Mouse (Mus musculus) megakaryocyte progenitor cell, adult 5-6 weeks (primary cell): ENCODE results near the gene Chpf2. TPM values are rescaled to one million over a fixed set of nuclear protein-coding genes. Genes with fewer than 3 reads are reported as not detected.
A peak's percentile ranks its signal among the peaks of the same experiment; 100 is the strongest.

Source experiments
- ATAC-seq: replicated peaks from 2 replicates; pipeline ENCODE4 v1.8.0; 2016; ENCODE audit warnings: mild to moderate bottlenecking, moderate TSS enrichment, inconsistent platforms; ENCODE audit not compliant: poor library complexity
- total RNA-seq, 2 experiments: library from RNA; stranded (forward) in 1 of 2; stranded (reverse) in 1 of 2; fragments of 157-497, 149-512 nt in 1 of 2; fragments of 200-1000 nt in 1 of 2; gene quantifications; 2 replicates each; pipeline versions ENCODE4 v1.2.3 to v1.2.4; 2015 to 2017

The Chpf2 gene
- total RNA-seq, 2 experiments from 2014 or later: 4.7 to 12.4 TPM

DNA sequence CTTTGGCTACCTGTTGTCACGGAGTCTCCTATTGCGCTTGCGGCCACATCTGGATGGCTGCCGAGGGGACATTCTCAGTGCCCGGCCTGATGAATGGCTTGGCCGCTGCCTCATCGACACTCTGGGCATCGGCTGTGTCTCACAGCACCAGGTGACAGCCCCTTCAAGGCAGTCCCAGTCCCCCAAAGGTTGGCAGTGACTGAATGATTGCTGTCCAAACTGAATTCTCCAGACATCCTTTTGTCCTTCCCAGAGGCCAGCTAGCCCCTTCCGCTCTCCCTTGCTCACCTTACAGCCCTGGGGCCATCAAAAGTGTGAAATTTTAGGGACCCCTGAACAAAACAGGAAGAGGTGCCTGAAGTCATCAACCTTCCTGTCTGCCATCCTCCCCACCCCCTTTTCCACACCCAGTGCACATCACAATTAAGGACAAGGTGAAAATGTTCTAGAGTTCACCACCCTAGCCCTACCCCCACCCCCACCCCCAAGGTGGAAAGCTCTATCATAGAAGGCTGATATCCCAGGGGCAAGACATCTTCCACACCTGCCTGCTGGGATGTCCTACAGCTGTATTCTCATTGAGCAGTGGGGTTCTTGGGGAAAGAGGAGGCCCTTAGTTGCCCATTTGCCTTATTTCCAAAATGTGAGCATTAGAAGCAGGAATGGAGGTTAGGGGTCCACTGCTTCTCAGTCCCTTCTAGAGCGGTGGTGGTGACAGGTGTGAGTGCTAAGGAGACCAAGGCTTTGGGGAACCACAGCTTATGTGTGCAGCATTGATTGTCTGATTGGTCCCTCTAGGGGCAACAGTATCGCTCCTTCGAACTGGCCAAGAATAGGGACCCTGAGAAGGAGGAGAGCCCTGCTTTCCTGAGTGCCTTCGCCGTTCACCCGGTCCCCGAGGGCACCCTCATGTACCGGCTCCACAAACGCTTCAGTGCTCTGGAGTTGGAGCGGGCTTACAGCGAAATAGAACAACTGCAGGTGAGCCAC, 3.3 kb downstream of the Chpf2 start:
- ATAC-seq: no peak

- ATAC-seq: peak; percentile 27
These were observed 4.8 kb downstream of the Chpf2 start for GRCm38 (mm10) chr5:24591268-24591721.

DNA sequence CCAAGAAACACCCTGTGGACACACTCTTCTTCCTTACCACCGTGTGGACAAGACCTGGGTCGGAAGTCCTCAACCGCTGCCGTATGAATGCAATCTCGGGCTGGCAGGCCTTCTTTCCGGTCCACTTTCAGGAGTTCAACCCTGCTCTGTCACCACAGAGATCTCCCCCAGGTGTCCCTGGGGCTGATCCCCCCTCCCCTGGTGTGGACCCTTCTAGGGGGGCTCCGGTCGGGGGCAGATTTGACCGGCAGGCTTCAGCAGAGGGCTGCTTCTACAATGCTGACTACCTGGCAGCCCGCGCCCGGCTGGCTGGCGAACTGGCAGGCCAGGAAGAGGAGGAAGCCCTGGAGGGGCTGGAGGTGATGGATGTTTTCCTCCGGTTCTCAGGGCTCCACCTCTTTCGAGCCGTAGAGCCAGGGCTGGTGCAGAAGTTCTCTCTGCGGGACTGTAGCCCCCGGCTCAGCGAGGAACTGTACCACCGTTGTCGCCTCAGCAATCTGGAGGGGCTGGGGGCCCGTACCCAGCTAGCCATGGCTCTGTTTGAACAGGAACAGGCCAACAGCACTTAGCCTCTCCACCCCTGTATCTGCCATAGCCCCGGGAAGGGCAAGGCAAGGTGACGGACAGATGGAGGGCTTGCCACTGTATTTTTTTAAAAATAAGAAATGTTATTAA, 5.4 kb downstream of the Chpf2 start:
- ATAC-seq: 0 out of 2 replicates have a peak, but pooled peaks have one; percentile 11

- peak; percentile 36 for ATAC-seq
These were observed 6.1 kb downstream of the Chpf2 start for GRCm38 (mm10) chr5:24592471-24593160.

DNA sequence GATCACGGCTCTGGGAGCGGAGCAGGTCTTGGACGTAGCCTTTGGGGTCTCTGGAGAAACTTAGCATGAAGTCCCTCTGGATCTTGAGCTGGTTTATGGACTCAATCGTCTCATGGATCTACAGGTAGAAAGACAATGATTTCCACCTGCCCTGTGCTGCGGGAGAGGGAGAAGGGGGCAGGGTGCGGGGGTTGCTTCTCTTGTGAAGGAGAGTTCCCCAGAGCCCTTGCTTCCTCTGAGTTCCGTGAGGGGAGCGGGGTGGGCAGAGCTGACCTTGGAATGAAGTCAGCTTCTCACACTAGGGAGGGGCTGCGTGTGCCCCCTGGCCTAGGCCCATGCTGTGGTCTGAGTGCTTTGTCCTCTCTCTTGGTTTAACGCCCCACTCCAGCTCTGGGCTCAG, 6.7 kb downstream of the Chpf2 start:
- no peak for ATAC-seq

GRCm38 (mm10) chr5:24593928-24594327, 7.4 kb downstream of the Chpf2 start:
- no peak for ATAC-seq

DNA sequence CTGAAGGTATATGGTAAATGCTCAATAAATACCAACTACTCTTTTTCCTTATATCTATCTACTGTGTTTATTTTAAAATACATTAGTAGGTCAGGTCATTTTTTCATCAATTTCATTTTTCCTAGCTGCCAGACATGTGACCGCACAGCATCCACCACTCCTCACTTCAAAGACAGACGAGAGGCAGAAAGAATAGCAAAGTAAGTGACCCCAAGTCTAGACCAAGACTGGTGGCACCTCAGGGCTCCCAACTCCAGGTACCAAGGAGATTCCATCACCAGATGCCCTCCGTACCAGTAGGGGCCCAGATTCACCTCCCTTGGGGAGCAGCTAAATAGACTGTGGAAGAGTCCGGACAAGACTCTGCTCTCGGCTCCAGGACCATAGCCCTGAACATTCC, 7.8 kb downstream of the Chpf2 start:
- no peak for ATAC-seq

- ATAC-seq: no peak
These were observed 8.7 kb downstream of the Chpf2 start for GRCm38 (mm10) chr5:24595261-24595660.

DNA sequence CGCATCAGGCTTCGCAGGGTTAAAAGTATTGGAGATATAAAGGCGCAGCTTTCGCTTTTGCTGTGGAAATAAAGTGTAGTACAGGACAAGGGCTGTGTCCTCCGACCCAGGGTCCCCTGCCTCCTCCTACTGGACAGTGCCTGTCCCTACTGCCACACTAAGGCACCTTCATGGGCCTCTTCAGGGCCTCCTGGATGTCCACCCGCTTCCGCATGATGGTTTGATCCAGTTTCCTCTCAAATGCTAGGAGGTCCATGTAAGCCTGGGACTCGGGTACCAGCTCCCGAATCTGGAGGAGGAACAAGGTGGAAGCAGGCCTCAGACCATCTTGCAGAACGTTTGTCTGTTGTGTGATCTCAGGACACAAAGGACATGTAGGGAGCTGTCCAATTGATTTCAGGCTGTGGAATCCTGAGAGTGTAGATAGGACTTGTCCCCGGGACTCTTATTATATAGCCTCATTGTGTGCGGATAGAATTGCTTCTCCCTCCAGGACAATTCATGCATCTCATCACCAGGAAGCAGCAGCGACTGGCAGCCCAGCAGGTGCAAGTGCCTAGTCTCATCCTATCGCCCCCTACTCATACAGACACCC, 9.3 kb downstream of the Chpf2 start:
- ATAC-seq: no peak

- ATAC-seq: 0 out of 2 replicates have a peak, but pooled peaks have one; percentile 5
These were observed 10.1 kb downstream of the Chpf2 start for GRCm38 (mm10) chr5:24596519-24597171.

- peak; percentile 73 for ATAC-seq
These were observed 10.7 kb downstream of the Chpf2 start for GRCm38 (mm10) chr5:24597221-24597728.

- ATAC-seq: no peak
These were observed 11.5 kb downstream of the Chpf2 start for GRCm38 (mm10) chr5:24597901-24598569.

DNA sequence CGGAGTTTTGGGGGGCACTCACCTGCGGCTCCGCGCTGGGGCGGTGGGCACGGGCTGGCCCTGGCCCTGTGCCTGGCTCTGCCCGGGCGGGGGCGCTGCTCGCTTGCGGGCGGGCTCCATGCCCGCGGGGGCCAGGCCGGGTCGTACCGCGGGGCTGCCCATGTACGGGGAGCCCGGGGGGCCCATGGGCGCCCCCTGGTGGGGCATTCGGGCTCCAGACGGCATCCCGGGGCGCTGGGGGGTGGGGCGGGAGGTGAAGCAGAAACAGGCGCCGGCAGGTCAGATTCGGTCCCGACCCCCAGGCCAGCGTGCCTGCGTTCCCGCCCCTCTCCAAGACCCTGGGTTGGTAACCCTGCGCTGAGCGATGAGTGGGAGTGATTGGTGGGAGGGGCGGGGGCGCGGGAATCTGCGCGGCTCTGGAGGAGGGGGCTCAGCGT, 12.0 kb downstream of the Chpf2 start:
- peak; percentile 30; the same call in 1 of the 2 replicates for ATAC-seq

GRCm38 (mm10) chr5:24599137-24599536, 12.6 kb downstream of the Chpf2 start:
- no peak for ATAC-seq

DNA sequence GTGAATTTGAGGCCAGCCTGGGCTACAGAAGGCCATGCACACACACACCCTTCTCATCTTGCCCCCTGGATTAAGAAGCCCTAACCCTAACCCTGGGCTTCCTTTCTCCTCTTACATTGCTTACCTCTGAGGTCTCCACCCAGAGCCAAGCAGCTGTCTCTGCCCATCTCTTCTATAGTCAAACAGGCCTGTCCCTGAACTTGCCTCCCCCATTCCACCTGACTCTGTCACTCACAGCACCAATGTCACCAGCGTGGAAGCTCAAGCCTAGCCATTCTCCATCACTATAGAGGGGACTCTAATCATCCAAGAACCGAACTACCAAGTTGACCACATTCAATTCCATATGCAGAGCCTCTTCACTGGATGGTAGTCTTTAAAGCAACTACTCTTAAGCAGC, 13.7 kb downstream of the Chpf2 start:
- ATAC-seq: no peak

DNA sequence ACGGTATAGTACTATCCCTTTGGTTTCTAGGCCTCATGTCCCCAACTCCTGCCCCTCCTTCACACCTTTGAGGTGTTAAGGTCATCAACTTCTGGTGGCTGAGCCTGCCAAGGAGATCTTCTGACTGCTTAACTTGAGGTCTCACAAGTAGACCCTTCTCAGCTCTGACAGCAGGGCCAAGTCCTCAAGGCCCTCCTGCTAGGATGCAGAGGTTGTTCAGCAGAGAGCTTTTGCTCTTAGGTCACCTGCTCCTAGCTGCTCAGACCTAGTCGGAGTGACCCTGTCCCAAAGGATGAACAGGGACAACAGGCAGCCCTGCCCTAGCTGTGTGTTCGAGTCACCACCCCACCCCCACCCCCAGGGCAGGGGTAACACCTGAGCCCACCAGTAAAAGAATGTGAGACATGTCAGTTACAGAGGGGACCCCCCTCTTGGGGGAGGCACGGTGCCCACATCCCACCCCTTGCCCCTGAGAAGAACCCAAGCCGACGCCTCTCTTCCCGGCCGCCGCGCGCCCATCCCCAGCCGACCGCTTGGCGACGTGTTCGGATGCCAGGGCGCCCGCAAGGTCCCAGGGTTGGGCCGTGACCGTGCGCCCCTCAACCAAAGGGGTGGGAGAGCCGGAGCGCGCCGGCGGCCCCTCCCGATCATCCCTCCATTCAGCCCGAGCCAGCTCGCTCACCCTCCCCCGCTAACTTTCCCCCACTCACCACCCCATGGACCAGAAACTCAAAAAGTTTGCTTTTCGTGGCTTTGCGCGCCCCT, 14.7 kb downstream of the Chpf2 start:
- ATAC-seq: no peak

GRCm38 (mm10) chr5:24601911-24602750, 15.6 kb downstream of the Chpf2 start:
- 0 out of 2 replicates have a peak, but pooled peaks have one; percentile 18 for ATAC-seq
